Mouse (Mus musculus) cerebellum, postnatal 4 days (tissue): ENCODE results near the gene Tex26.

Source experiments
- DNase-seq, 2 experiments: peaks; one replicate each; pipeline ENCODE4 v3.0.0; 2022; ENCODE audit warnings: low spot score in 2 of 2, mixed read lengths in 1 of 2

The Tex26 gene

DNA sequence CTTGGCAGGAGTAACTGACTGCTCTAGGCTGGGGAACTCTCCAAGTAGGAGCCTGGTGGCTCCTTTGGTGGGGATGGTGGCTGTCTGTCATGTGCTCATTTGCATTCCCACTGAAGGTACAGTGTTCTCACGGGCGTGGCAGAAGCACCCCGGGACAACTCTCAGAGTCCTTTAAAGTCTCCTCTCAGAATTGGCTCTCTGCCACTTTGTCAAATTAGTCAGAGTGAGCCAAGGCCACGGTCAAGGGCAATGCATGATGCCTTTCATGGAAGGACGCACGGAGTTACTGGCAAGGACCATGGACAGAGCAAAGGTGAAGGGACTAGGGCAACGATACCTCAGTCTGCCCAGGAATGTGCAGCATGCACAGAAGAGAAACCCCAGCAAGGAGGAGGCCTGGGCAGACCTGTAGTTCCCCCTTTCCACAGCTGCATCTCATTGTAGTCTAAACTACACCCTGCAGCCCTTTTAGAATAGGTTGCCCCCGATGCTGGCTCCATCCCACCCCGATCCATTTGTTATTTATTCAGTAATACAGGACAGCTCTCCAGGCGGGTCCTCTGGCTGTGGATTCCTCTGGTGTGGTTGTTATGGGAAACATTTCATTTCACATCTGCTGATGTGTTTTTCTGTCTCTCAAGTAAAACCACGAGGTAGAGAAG lies 49.0 kb downstream of the Tex26 start:
- DNase-seq, result no peak

DNA sequence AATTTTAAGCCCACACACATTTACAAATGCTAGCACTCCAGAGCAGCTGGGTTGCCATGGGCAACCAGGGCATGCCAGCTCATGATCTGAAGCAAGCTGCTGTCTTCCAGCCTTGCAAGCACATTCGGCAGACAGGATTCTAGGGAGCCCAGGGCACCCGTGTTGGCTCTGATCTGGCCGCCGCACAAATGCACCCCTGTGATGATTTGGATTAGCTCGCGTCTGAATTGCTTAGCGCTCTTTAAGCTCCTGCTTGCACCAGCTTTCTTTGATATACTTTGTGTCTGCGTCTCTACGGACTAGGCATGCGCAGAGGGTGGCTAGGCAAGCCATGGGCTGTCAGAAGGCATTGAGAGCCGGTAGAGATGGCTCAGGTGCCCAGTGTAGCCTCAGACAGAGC lies 49.7 kb downstream of the Tex26 start:
- DNase-seq, result peak; percentile 39 to 72

DNA sequence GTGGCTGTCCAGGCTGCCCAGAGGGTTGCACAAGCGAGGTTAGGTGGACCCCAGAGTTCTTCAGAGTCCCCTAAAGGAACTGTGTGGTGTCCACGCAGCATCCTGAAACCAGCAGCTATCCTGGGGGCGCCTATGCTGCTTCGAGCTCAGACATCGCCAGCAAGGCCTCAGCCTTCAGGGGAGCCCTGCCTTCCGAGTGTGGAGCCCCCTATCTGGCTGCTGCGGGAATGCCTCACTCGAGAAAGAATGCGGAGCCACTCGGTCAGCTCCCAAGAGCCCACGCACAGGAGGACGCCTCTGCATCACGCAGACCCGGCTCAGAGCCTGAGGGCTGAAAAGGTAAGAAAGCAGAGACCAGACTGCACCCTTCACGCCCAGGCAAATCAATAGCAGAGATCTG lies 50.8 kb downstream of the Tex26 start:
- DNase-seq, result no peak

DNA sequence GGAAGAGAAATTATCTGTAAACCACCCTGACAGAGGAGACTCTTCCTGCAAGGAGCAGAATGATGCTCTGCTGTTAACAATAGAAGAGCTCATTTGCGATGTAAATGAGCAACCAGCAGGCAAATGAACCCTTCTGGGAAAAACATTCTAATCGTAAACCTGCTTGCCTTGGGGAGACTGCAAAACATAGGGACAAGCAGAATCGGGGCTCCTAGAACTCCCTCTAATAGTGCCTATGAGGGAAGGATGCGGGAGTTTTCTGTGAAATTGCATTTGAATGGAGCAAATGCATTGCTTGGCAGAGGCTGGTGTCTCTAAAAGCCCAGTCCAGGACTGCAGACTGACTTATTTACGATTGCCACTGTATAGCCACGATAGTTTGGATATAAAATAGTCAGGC lies 56.2 kb downstream of the Tex26 start:
- no peak for DNase-seq

DNA sequence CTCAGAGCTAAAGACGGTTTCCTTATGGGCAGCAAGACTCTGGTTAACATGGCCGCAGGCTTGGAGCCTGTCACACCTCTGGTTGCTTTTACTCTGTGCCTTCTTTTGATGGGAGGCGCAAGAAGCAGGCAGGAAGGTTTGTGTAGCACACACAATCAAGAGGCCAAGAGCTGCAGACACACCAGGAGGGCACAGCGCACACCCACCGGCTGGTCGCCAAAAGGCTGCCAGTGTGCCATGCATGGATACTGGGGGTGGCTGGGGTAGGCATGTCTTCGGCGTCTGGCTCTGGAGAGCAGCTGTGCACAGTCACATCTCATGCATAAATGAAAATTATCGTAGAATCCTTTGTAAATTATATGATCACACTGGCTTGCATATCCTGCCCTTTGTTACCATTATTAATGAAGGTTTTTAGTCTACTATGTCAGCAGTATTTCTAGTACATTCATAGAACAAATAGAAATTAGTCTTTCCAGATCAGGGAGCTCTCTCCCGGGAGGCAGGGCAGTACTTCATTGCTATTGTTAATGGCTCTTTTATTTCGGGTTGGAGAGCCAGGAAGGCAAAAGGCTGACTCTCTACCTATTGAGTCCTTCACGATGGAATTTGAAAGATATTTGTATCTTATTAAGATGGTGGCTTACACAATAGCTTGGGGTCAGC lies 57.1 kb downstream of the Tex26 start:
- peak in 1 of 2 experiments; percentile 57 for DNase-seq

DNA sequence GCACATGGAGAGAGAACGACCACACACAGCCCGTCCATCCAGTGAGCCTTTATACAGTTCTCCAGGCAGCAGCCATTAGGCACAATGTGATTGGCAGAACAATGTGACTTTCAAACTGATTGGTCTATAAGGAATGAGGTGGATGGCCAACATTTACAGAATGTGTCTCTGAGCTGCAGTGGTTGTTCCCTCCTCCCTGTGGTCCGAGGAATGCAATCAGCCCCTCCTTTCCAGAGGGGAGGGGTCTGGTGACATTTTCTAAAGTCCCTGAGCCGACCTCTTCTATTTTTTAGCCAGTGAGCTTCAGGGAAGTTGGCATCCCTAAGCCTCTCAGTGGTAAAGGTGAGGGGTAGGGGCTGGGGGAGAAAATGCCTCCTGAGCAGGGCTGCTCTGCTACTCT lies 60.5 kb downstream of the Tex26 start:
- DNase-seq, result no peak

DNA sequence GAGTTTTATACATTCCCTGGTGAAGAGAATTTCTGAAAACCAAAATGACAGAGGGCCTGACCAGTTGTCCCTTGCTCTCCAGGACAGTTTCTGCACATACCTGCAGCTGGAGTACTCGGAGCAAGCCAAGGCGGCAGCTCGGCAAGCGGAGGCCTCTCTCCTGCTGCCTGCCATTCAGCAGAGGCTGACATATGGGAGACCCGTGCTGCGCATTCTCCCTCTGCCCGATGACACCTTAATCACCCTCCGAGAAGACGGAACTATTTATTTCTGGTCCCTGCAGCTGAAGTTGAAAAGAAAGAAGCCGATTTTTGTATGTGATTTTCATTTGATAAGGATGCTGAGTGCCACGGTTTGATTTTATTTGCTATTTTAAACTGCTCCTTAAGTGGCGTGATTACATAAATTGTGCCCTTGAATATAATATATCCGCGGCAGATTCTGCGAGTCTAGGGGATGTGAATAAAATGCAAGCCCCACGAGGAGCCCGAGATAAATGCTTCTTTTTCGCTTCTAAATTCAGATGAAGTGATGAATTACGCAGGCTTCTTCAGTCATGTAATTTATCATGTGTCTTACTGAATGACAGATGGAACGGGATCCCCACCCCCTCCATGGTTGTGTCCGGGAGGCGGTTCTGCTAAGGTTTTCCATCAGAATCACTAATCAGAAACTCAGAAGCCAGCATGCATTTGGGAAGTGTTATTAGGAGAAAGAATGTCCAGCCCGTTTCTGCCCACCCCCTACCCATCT lies 64.1 kb downstream of the Tex26 start:
- no peak for DNase-seq

DNA sequence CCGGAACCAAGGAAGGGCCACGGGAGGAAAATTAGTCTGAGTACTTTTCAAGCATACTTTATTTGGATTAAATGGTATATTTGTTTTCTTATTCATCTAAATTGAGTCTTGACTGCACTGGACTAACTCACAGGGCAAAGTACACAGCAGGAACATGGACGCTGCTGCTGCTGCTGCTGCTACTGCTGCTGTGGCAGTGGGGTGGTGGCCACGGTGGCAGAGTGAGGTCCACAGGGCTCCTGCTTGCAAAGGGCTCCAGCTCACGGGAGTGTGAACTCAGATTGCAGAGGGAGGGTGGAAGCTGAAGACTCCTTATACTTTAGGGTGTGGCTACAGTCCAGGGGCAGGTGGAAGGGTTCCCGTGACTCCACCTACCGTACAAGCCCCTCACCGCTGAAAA lies 65.5 kb downstream of the Tex26 start:
- no peak for DNase-seq

DNA sequence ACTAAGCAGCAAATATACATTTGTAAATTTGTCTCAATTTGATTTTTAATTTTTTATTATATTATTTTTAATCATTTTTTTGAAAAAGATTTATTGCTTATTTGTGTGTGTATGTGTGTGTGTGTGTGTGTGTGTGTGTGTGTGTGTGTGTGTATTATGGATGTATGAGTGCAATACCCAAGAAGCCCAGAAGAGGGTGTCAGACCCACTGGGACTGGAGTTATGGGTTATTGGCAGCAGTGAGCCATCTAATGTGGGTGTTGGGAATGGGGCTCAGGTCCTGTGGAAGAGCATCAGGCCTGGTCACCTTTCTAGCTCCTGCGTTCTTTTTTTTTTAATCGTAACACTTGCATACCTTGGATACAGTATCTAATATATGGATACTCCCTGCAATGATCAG lies 66.6 kb downstream of the Tex26 start:
- DNase-seq, result no peak

DNA sequence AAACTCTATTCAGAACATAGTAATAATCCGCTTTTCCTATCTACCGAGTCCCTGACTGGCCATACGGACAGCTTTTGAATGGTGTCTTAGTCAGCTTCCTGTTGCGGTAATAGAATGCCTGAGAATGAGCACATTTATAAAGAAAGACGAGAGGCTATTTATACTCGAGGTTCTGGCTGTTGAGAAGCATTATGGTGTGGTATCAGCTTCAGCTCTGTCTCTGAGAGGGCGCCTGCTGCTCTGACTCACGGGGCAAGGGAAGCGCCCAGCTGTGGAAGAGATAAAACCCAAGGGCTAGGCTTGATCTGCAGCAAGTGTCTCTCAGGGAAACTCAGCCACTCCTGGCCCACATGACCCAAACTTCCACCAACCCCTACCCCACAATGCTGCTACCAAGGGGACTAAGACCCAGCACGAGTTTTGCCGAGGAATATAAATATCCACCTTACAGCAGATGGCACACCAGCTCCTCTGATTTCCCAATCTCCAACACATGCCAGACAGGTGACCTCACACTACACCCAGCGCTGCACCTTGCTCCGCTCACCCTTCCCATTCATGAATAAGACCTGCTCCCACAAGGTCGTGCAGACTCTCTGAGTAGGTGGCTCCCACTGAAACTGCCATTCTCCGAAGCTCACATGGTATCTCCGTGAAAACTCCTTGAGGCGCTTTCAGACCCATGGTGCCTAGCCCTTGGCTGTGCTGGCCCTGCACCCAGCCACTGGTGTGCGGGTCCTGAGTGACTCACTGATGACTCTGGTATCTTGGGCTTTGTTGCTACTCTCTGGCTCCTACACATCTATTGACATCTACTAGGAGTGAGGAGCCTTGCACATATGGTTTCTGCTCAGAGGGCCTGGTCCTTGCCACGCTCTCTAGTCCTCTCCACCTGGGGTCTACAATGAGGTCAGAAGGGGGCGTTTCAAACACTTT lies 68.9 kb downstream of the Tex26 start:
- DNase-seq, result no peak

DNA sequence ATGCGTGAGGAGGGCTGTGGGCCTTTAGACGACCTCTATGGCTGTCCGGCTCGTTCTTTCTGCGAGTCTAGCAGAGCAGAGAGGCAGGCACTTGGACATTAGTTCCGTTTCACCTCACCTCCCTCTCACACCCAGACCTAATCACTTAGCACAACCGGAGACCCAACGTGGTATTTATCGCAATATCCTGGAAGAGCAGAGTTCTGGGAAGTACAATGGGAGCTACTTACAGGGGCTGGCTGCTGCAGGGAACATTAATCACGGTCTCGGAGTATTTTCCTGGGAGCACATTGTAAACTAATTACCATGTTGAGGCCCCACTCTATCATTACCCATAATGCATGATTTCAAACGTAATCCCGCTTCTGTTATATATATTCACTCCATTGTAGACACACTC lies 70.9 kb downstream of the Tex26 start:
- no peak for DNase-seq

DNA sequence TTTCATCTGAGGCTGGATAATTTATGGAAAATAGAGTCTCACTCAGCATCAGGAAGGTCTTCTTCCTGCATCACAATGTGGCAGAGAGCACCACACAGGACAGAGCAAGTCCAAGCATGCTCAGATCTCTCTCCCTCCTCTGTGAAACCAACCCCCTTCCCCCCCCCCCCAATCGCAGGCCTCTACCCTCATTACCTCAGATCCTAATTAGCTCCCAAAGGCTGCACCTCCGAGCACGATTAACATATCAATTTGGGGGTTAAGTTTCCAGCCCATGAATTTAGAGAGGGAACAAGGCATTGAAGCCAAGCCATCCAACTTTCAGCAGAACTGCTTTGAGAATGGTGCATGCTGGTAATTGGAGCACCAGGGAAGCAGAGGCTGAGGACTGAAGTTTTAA lies 73.2 kb downstream of the Tex26 start:
- DNase-seq, result no peak

DNA sequence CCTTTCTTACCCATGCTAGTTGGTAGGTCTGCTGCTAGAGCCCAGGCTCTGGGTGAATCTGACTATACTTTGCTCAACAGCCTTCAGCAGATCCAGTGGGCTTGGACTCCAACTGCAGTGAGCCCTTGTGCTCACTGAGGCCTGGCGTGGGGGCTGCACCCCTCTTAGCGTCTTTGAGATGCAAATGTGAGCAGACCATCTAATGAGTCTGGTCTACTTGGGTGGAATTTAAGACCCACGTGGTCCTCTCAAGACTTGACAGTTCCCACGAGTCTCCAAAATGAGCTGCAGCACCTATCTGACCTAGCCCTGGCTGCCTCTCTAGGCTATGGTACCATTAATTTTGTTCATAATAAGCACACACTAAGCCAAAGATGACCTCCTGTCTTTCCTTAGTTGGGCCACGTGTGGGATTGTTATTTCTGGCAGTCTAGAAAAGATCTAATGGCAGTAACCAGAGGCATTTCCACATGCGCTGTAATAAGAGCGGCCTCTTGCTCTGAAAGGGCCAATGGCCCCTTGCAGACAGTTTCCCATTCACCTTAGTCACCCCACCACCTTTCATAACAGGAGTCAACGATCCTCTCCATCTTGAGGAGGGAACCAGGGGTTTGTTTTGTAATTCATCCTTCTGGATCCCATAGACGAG lies 74.1 kb downstream of the Tex26 start:
- no peak for DNase-seq

DNA sequence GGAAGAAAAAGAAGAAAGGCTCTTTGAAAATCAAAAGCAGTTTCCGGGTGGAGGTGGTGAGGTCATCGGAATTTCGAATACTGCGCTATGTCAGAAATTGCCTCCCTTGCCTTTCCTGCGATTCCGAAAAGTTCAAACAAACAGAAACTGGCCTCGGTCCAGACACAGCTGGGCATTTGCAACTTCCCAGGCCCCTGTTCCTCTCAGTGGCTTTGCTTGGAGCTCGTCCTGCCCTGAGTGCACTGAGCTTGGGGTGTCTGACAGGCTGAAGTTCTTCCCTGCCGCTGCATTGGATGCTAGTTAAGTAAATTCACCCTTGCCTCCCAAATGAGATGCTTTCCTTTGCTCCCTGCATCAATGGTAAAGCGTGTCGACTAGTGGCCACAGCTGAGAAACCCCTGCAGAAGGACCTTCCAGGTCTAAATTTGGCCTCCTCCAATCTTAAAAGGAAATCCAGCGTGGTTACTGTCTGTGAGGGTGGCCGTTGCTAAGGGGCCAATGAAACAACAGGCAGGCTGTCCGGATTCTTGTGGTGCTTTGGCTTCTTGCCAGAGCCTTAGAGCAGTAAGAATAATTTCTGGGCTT lies 74.7 kb downstream of the Tex26 start:
- peak in 1 of 2 experiments; percentile 33 for DNase-seq

DNA sequence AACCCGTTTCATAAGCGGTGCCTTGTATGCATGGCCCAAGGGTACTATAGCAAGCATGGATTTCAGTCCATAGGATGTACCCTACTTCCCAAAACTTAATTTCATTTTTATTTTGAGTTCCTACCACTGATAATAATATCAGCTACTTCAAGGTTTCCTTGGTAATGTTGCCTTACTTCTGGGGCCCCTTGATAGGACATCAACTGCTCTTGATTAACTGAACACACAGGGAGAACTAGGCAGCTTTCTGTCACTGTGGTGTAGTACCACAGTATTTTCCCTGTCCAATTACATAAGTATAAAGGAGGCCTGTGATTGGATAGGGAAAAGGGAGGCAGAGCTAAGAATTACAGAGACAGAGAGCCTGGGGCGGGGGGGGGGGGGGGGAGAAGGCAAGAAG lies 75.4 kb downstream of the Tex26 start:
- DNase-seq, result no peak

DNA sequence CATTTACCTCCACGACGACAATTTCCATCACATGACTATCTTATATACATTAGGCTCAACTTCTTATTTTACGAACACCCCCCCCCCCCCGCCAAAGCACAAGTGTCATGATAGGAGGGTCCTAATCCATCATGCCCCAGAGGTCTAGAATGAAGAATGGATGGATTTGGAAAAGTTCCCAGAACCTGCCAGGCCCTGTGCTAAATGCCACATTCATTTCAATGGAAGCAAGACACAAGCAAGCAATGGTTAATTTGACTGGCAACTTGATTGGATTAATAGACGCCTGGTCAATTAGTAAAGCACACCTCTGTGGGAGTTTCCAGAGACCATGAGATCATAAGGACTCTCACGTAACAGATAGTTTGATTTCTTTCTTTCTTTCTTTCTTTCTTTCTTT lies 77.7 kb downstream of the Tex26 start:
- DNase-seq, result no peak
